Mouse (Mus musculus): Measurements from ENCODE around the gene Tbc1d1.

Gene Tbc1d1

GRCm38 (mm10) chr5:64237693-64238092 is 81.6 kb downstream of the Tbc1d1 start:
- no peak for DNase-seq (ENCODE audit: low spot score)

DNA sequence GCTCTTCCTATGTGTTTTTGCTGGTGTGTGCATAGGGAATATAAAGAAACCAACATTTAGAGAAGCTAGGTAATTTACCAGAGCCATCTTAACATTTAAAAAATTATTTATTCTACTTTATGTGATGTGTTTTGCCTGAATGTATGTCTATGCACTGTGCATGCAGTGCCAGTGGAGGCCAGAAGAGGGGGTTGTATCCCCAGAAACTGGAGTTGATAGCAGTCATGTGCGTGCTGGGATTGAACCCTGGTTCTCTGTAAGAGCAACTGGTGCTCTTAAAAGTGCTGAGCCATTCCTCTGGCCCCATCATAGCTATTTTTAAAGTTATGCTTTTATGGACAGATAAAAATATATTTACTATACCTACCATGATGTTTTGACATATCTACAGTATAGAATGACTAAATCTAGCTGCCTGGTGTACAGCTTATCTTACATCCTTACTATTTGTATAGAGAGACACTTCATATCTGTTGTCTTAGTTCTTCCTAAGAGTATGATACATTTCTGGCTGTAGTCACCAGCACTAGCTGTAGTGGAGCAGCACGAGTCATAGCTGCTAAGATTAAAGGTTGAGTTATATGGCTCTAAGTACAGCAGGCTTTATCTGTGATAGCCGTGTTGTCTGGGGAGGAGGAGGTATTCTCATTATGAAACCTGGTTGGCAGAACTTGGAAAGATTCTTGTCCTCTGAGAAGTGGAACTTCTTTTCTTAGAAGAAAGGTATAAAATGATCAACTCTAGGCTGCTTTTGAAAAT is 83.0 kb downstream of the Tbc1d1 start:
- DNase-seq (ENCODE audit: low spot score), result no peak

DNA sequence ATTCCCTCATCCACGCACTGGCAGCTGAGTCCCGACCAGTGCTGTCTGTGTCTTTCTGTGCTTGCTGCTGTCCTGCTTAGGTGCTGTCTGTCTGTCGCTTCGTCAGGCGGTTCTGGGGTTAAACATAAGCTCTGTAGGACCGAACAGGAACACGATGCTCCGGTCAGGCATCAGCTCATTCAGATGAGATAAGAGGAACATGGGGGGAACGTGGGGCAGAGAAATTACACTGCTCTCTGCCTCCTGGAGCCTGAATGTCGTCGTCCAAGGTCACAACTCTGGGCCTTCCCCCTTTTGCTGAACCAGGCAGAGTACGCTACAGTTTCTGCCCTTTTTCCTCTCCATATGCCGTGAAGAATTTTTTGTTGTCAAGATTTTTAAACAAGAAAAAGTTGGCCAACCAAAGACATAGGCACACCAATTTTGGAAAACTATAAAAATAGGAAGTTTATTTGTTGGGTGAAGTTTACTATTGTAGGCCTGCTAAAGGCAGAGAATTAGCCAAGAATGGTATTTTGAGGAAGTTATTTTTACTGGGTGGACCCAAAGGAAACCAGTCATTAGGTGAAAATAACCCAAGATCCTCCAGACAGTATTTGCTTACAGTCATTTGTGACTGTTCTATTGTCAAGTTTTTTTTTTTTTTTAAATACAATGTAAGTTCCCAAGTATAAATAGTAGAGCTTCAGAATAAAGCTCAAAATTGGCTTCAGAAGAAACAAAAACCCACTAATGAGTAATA is 85.0 kb downstream of the Tbc1d1 start:
- DNase-seq (ENCODE audit: low spot score), result no peak

DNA sequence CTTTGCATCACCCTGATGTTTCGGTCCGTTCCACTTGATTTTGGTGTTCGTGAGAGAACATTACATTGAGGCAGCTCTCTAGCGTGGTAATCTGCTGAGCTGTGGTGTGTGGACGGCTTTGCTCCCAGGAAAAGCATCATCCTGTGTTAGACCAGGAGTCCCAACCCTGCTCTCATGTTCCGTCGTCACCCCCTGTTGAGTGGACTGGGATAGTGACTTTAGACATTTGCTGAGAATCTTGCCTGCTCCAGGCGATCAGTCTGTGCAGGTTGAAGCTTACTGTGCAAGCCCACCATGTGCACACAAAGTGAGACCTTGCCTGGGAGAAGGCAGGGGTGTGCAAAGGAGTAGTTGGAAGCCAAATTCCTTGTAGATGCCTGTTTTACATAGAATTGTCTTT is 85.8 kb downstream of the Tbc1d1 start:
- no peak for DNase-seq (ENCODE audit: low spot score)

- no peak for DNase-seq (ENCODE audit: low spot score)
These were observed 86.8 kb downstream of the Tbc1d1 start for GRCm38 (mm10) chr5:64242795-64243455.

GRCm38 (mm10) chr5:64243666-64244065 is 87.6 kb downstream of the Tbc1d1 start:
- DNase-seq (ENCODE audit: low spot score), result no peak

- no peak for DNase-seq (ENCODE audit: low spot score)
These were observed 88.2 kb downstream of the Tbc1d1 start for GRCm38 (mm10) chr5:64244283-64244682.

DNA sequence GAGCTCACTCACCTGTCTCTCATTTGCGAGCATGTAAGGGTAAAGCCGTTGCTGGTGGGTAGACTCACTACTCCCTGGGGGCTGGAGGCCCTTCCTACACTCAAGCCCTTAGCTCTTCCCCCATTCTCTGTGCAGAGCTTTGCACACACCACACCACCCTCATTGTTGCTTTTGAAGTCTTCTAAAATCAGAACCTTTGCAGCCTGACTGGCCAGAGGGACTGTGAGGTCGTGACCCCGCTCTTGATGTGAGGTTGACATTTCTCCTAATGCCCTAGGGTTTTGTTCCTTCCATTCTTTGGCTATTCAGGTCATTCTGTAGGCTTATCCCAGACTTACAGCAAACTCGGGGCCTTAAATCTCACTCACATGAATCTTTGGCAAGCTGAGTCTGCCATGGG is 88.6 kb downstream of the Tbc1d1 start:
- no peak for DNase-seq (ENCODE audit: low spot score)

- no peak for DNase-seq (ENCODE audit: low spot score)
These were observed 95.3 kb downstream of the Tbc1d1 start for GRCm38 (mm10) chr5:64251435-64251834.

DNA sequence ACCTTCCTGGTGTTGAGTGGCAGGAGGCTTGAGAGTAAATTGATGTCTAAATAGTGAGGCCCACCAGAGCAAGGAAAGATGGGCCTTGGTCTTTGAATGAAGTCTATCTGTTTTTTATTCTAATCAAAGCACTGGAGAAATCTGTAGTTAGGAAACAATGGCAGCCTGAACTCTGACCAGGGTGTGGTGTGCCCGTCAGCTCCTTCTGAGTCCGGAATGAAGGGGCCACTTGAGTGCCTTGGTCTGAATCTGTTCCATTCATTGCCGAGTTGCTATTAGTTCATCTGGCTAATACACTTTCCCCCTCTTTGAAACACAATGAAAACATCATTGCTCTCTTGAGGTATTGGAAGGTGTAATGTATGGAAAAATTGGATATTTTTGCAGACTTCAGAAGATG is 98.2 kb downstream of the Tbc1d1 start:
- no peak for DNase-seq (ENCODE audit: low spot score)

DNA sequence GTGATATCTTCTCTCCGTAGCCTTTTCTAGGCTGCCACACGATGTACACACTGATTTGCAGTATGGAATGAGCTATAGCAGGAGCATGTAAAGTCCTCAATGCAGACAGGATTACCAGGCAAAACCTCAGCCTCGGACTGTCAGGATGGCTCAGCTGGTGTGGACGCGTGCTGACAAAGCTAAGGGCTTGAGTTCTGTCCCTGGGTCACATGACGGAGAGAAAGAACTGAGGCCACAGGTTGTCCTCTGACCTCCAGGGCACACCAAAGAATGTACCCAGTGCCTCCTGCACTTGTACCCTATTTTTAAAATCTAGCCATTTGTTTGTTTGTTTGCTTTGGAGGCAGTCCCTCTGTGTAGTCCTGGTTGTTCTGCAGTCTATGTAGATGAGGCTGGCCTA is 98.9 kb downstream of the Tbc1d1 start:
- DNase-seq (ENCODE audit: low spot score), result no peak

DNA sequence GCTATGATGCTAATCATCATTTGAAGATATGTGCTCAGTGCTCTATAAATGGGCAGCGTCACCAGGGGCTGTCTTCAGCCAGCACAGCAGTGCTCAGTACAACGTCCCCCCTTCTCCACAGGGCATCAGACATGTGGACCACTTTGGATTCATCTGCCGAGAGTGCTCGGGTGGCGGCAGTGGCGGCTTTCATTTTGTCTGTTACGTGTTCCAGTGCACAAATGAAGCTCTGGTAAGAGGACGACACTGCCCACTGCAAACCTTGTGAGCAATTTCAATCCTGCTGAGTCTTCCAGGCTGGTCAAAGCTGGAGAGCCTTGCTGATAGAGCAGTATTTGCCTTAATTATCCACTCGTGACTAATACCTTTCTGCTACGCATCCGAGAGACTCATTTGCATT is 107.2 kb downstream of the Tbc1d1 start:
- no peak for DNase-seq (ENCODE audit: low spot score)

GRCm38 (mm10) chr5:64263898-64264478 is 107.9 kb downstream of the Tbc1d1 start:
- no peak for DNase-seq (ENCODE audit: low spot score)

- no peak for DNase-seq (ENCODE audit: low spot score)
These were observed 109.0 kb downstream of the Tbc1d1 start for GRCm38 (mm10) chr5:64265145-64265544.

DNA sequence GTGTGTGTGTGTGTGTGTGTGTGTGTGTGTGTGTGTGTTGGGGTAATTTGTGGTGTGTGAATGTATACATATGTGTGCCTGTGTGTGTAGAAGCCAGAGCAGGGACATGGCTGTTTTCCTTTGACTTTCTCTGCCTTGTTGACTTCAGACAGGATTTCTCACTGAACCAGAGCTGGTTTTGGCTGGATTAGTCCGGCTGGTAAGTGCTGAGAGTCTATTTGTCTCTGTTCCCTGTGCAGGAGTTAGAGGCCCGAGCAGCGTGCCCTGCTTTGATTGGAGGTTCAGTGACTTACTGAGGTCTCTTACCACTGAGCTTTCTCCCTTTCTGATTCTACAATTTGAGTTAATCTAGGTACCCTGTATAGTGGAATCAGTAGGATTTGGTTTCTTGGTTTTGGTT is 109.8 kb downstream of the Tbc1d1 start:
- DNase-seq (ENCODE audit: low spot score), result no peak

- DNase-seq (ENCODE audit: low spot score), result no peak
These were observed 110.4 kb downstream of the Tbc1d1 start for GRCm38 (mm10) chr5:64266534-64266933.

DNA sequence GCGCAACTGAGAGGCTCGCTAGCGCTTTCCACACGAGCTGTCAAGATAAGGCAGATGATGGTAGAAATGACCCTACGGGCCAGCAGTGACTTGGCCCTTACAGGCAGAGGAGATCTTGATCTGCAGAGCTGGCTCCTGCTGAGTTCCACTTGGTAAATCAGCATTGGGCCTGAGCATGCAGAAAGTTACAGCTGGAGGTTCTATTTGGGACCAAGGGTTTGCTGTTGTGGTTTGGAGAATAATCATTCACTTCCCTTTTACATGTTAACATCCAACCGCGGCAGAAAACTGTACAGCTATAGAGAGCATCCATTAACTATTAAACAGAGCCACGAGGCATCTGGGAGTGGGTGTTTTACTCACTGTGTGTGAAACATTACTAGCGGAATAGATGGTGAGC is 111.2 kb downstream of the Tbc1d1 start:
- DNase-seq (ENCODE audit: low spot score), result no peak

- no peak for DNase-seq (ENCODE audit: low spot score)
These were observed 113.6 kb downstream of the Tbc1d1 start for GRCm38 (mm10) chr5:64269669-64270068.

DNA sequence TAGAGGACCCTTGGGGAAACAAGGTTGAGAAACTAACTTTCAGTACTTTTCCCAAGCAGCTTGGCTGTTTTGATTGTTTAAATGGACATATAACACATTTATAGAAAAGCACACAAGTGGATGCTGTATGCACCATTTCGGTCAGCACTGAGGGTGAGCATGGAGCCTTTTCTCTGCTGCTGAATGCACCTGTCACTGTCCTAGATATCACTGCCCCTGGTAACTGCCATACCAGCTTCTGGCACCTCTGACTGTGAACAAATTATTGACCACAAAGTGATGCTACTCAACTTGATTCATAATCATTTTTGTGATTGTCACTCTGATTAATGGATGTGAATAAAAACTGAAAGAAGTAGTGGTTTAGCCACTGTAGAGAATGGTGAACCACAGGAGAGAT is 117.4 kb downstream of the Tbc1d1 start:
- DNase-seq (ENCODE audit: low spot score), result no peak

- no peak for DNase-seq (ENCODE audit: low spot score)
These were observed 118.2 kb downstream of the Tbc1d1 start for GRCm38 (mm10) chr5:64274296-64274695.

DNA sequence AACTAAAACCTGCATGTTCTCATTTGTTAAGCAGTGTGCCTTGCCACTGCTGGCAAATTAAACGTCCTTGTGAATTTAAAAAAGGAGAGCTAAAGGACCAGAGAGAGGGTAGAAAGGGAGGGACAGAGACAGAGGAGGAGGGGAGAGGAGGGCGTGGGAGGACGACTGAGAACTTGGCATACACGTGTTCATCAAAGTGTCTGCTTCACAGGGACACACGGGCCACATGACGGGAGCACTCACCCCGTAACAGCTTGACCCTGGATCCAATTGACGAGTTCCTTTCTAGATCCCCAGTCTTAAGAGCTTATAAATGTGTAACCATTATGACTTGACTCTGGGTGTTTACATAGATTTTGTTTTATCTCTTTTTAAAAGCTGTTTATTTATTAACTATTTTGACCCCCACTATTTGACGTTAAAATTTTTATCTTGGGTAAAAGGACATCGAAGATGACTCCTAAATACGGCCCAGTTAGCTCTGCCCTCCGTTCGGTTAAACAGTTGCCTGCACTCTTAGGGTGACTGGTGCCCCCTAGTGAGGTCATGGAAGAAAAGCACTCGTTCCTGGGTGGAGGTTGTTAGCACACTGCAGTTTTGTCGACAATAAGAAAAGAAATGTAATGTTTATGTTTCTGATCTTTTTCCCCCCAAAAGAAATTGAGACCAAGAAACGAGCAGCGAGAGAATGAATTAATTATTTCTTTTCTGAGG is 118.8 kb downstream of the Tbc1d1 start:
- no peak for DNase-seq (ENCODE audit: low spot score)

DNA sequence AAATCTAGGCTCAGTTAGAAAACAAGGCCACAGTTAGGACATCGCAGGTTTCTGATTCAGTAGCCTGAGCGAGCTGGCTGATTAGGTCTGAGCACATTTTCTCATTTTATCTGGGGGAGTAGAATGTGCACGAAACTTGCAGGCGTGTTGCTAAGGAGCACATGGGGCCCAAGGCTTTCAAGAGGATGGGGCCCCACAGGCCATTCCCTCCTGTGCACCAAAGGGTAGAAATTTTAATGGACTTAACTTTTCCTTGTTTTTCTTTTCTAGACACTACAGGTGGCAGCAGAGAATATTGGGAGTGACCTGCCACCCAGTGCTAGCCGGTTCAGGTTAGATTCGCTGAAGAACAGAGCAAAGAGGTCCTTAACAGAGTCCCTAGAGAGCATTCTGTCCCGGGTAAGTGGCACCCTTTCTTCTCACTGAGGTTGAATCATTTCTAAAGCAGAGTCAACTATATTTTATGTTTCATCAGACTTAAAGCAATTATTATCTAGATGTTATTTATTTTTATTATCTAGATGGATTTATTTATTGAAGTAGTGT is 121.6 kb downstream of the Tbc1d1 start:
- DNase-seq (ENCODE audit: low spot score), result no peak
